Mouse (Mus musculus): Measurements from ENCODE around the gene Brwd1. TPM values are rescaled to one million over a fixed set of nuclear protein-coding genes. Genes with fewer than 3 reads are reported as not detected.
"Not testable (repeated sequence)": the region's sequence is repeated elsewhere in the genome, so short reads cannot be mapped to it uniquely, and the experiment has no call there.

Gene Brwd1
- polyA plus RNA-seq, 1 experiment from 2014 or later: 76.2 TPM

DNA sequence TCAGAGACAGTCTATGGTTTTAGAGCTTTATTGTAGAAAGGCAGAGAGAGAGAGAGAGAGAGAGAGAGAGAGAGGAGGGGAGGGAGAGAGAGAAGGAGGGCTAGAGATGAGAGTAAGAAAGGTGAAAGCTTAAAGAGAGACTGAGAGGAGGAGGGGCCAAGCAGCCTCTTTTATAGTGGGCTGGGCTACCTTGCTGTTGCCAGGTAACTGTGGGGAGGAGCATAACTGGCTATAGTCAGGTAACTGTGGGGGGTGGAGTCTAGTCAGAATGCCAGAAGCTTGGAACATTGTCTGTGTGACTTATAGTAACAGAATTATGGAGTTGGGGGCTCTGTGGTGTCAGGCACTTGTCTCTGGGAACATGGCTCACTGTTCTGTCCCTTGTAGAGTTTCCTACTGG lies 15.5 kb upstream of the Brwd1 start:
- not testable (repeated sequence) for H3K36me3 ChIP-seq; H3K4me3 ChIP-seq (replicated peaks); H3K9me3 ChIP-seq; H3K9ac ChIP-seq; ATAC-seq (ENCODE audit: insufficient read depth, low FRiP score, low read depth); H3K4me2 ChIP-seq; H3K4me1 ChIP-seq; H3K27me3 ChIP-seq (replicated peaks); H3K27ac ChIP-seq

- H3K4me1 ChIP-seq: no peaks in the 10 kb centered on the region
- no peaks in the 10 kb centered on the region for H3K36me3 ChIP-seq
- H3K27ac ChIP-seq: no peak overlapping the region
- no peaks in the 10 kb centered on the region for H3K27me3 ChIP-seq (replicated peaks)
- no peak for ATAC-seq (ENCODE audit: insufficient read depth, low FRiP score, low read depth)
- 79% methylated on average over 5 of the region's 5 CpGs for WGBS
- H3K9me3 ChIP-seq: no peaks in the 10 kb centered on the region
- no peak overlapping the region for H3K9ac ChIP-seq
- H3K4me3 ChIP-seq (replicated peaks): no peak overlapping the region
- no peak overlapping the region for H3K4me2 ChIP-seq
Observed at GRCm38 (mm10) chr16:96095966-96096365, 13.6 kb upstream of the Brwd1 start.

GRCm38 (mm10) chr16:96091515-96092504 lies 9.5 kb upstream of the Brwd1 start:
- Histone ChIP-seq H3K27me3 (replicated peaks) (no peaks in the 10 kb centered on the region), H3K4me1 (0 out of 2 replicates have a peak, but pooled peaks cover 3% of the 10 kb centered on the region), H3K9ac (no peak overlapping the region), H3K27ac (no peak overlapping the region), H3K9me3 (no peaks in the 10 kb centered on the region), H3K4me3 (replicated peaks) (no peak overlapping the region), H3K4me2 (no peak overlapping the region), H3K36me3 (no peaks in the 10 kb centered on the region)
- 49% methylated on average over 9 of the region's 9 CpGs for WGBS
- no peak for ATAC-seq (ENCODE audit: insufficient read depth, low FRiP score, low read depth)

GRCm38 (mm10) chr16:96088120-96088519 lies 5.8 kb upstream of the Brwd1 start:
- WGBS: 69% methylated on average over 5 of the region's 5 CpGs
- Histone ChIP-seq H3K4me2 (no peak overlapping the region), H3K27ac (no peak overlapping the region), H3K4me3 (replicated peaks) (no peak overlapping the region), H3K36me3 (no peaks in the 10 kb centered on the region), H3K27me3 (replicated peaks) (no peaks in the 10 kb centered on the region), H3K4me1 (0 out of 2 replicates have a peak, but pooled peaks cover 4% of the 10 kb centered on the region), H3K9ac (no peak overlapping the region), H3K9me3 (no peaks in the 10 kb centered on the region)
- ATAC-seq (ENCODE audit: insufficient read depth, low FRiP score, low read depth): no peak

- Histone ChIP-seq H3K9me3 (no peaks in the 10 kb centered on the region), H3K9ac (no peak overlapping the region), H3K27ac (no peak overlapping the region), H3K4me2 (no peak overlapping the region), H3K4me3 (replicated peaks) (no peak overlapping the region), H3K36me3 (no peaks in the 10 kb centered on the region), H3K27me3 (replicated peaks) (no peaks in the 10 kb centered on the region), H3K4me1 (0 out of 2 replicates have a peak, but pooled peaks cover 5% of the 10 kb centered on the region)
- no peak for ATAC-seq (ENCODE audit: insufficient read depth, low FRiP score, low read depth)
- 73% methylated on average over 4 of the region's 4 CpGs for WGBS
Observed at GRCm38 (mm10) chr16:96087436-96087835, 5.1 kb upstream of the Brwd1 start.

DNA sequence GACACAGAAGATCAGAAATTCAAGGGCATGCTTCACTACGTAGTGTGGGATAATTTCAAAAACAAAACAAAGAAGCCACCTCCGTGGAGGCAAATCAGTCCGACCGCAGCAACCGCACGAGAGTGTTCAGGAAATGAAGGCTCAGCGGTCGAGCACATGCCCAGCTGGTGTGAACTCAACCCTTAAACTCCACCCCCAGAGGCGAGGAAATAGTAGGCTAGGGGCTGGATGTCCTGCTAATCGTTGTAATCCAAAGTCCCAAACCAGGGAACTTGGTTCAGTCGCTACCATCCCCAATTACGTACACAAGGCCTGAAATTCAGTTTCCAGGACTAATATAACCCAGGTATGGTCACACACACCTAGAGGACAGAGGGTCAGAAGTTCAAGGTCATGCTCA lies 4.7 kb upstream of the Brwd1 start:
- 64% methylated on average over 12 of the region's 12 CpGs for WGBS

DNA sequence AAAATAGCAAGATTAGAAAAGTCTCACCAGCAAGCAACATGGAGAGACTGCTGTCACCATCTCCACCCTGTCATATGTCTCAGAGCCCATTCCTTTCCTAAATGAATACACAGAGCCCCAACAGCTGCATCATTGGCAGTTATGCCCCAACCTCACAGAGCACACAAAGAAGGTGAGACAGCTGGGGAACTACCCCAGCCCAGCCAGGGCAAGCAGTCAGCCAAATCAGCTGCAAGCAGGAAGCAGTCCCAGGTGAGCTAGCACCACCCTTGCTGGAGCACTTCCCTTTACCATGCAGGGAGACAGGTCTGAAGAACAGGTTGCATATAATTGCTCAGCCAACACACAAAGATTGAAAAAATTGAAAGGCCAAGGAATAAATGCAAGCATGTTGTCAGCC lies 3.3 kb upstream of the Brwd1 start:
- Histone ChIP-seq H3K4me1 (peaks cover 11% of the 10 kb centered on the region; the same call in 1 of the 2 replicates), H3K27ac (no peak overlapping the region), H3K9me3 (no peaks in the 10 kb centered on the region), H3K4me2 (no peak overlapping the region), H3K4me3 (replicated peaks) (no peak overlapping the region), H3K27me3 (replicated peaks) (no peaks in the 10 kb centered on the region), H3K36me3 (no peaks in the 10 kb centered on the region), H3K9ac (no peak overlapping the region)
- ATAC-seq (ENCODE audit: insufficient read depth, low FRiP score, low read depth): no peak

More for the DNA sequence above, 4.7 kb upstream of the Brwd1 start:
- Histone ChIP-seq H3K9me3 (no peaks in the 10 kb centered on the region), H3K36me3 (no peaks in the 10 kb centered on the region), H3K27me3 (replicated peaks) (no peaks in the 10 kb centered on the region), H3K27ac (no peak overlapping the region), H3K4me1 (0 out of 2 replicates have a peak, but pooled peaks cover 5% of the 10 kb centered on the region), H3K4me2 (no peak overlapping the region), H3K9ac (no peak overlapping the region), H3K4me3 (replicated peaks) (no peak overlapping the region)
- no peak for ATAC-seq (ENCODE audit: insufficient read depth, low FRiP score, low read depth)

DNA sequence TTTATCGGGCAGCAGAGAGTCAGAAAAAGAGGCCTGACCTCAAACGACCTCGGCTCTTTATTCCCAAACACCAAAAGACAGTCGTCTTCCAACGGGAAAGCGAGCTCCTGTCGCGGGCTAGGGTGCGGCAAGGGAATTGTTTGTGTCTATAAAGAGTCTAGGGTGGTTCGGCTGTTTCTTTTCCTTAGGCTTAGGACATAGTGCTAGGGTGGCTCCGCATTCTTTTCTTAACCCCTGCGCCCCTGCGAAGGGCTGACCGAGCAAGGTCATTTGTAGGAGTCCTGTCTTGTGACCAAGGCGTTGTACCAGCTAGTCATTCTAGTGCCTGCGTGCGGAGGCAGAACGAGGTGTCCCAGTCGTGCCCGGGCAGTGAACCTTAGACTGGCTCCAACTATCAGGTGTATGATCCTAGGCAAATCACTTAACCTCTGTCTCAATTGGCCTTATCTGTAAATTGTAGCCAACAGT lies 887 bp upstream of the Brwd1 start:
- H3K4me2 ChIP-seq: peak overlapping the region; percentile 74
- ATAC-seq (ENCODE audit: insufficient read depth, low FRiP score, low read depth): peak; percentile 14
- H3K9ac ChIP-seq: peak overlapping the region; percentile 57
- no peaks in the 10 kb centered on the region for H3K9me3 ChIP-seq
- H3K36me3 ChIP-seq: peaks cover 16% of the 10 kb centered on the region
- peak overlapping the region; percentile 98 for H3K27ac ChIP-seq
- peak overlapping the region; percentile 87 for H3K4me3 ChIP-seq (replicated peaks)
- WGBS: 8% methylated on average over 20 of the region's 20 CpGs
- H3K27me3 ChIP-seq (replicated peaks): no peaks in the 10 kb centered on the region
- H3K4me1 ChIP-seq: peaks cover 15% of the 10 kb centered on the region; the same call in 1 of the 2 replicates

- peaks cover 15% of the 10 kb centered on the region; the same call in 1 of the 2 replicates for H3K4me1 ChIP-seq
- peak overlapping the region; percentile 99 for H3K9ac ChIP-seq
- no peaks in the 10 kb centered on the region for H3K27me3 ChIP-seq (replicated peaks)
- peak; percentile 3; the same call in 1 of the 2 replicates for ATAC-seq (ENCODE audit: insufficient read depth, low FRiP score, low read depth)
- peak overlapping the region; percentile 98 for H3K27ac ChIP-seq
- peak overlapping the region; percentile 87 for H3K4me3 ChIP-seq (replicated peaks)
- H3K4me2 ChIP-seq: peak overlapping the region; percentile 74
- H3K36me3 ChIP-seq: peaks cover 22% of the 10 kb centered on the region
- WGBS: under 1% methylated on average over 54 of the region's 68 CpGs
- no peaks in the 10 kb centered on the region for H3K9me3 ChIP-seq
Observed at GRCm38 (mm10) chr16:96081742-96082241, 534 bp downstream of the Brwd1 start.

DNA sequence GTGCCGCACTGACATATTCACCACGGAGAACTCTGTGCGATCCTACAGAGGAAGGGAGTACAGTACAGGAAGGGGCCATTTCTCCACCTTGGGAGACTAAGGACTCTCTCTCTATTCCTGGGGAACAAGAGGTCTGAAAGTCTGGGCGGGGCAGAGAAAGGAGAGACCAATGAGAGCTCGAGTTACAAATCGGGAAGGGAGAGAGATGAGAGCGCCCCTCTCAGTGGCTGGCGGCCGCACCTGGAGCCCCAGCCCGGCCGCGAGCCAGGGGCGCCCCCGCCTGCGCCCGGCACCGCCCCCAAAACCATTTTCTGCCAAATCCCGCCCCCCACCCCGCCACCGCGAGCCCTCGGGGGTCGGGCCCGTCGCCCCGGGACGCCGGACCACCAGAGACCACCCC lies 995 bp downstream of the Brwd1 start:
- no peaks in the 10 kb centered on the region for H3K9me3 ChIP-seq
- peak overlapping the region; percentile 98 for H3K27ac ChIP-seq
- ATAC-seq (ENCODE audit: insufficient read depth, low FRiP score, low read depth): peak; percentile 82
- peaks cover 22% of the 10 kb centered on the region for H3K36me3 ChIP-seq
- WGBS: under 1% methylated on average over 21 of the region's 28 CpGs
- H3K27me3 ChIP-seq (replicated peaks): no peaks in the 10 kb centered on the region
- peak overlapping the region; percentile 87 for H3K4me3 ChIP-seq (replicated peaks)
- H3K4me2 ChIP-seq: peak overlapping the region; percentile 74
- peaks cover 15% of the 10 kb centered on the region; the same call in 1 of the 2 replicates for H3K4me1 ChIP-seq
- H3K9ac ChIP-seq: peak overlapping the region; percentile 99

DNA sequence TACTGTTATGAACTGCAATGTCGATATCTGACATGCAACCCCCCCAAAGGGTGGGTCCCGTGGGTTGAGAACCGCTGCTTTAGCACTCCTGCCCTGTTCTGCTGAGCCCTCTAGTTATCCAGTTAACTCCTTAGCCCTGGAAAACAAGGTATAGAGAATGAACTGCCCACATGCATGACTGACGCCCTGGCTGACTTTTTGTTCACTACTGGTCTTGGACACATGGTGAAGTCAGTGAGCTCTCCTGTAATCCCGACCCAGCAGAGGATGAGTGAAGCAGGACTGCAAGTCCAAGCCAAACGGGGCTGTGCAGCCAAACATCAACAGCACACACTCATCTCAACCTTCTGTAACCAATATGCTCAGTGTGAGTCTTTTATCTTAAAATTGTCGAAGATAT lies 1.8 kb downstream of the Brwd1 start:
- H3K27me3 ChIP-seq (replicated peaks): no peaks in the 10 kb centered on the region
- peaks cover 22% of the 10 kb centered on the region for H3K36me3 ChIP-seq
- peaks cover 15% of the 10 kb centered on the region; the same call in 1 of the 2 replicates for H3K4me1 ChIP-seq
- 89% methylated on average over 7 of the region's 7 CpGs for WGBS
- H3K4me2 ChIP-seq: peak overlapping the region; percentile 74
- H3K4me3 ChIP-seq (replicated peaks): peak overlapping the region; percentile 87
- H3K9me3 ChIP-seq: no peaks in the 10 kb centered on the region
- no peak overlapping the region for H3K9ac ChIP-seq
- H3K27ac ChIP-seq: peak overlapping the region; percentile 98; the same call in 1 of the 2 replicates
- no peak for ATAC-seq (ENCODE audit: insufficient read depth, low FRiP score, low read depth)

DNA sequence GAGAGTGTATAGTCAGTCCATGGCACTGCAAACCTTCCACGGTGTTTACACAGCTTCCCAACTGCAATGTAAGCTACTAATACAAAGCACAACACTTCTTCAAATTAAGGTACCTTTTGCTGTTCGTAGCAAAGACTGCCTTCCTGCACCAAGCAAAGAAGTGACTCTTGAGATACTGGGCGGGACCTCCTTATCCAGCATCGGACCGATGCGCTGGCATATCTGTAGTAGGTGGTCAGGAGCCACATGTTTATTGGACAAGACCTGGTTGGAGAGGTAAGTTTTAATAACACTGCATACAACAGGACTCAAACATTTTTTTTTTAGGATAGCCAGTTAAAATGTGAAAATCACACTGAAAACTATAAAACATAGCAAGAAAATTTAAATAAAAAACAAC lies 14.0 kb downstream of the Brwd1 start:
- Histone ChIP-seq H3K27ac (no peak overlapping the region), H3K4me2 (no peak overlapping the region), H3K4me3 (replicated peaks) (no peak overlapping the region), H3K27me3 (replicated peaks) (no peaks in the 10 kb centered on the region), H3K9me3 (no peaks in the 10 kb centered on the region), H3K4me1 (no peaks in the 10 kb centered on the region), H3K36me3 (peaks cover 36% of the 10 kb centered on the region), H3K9ac (no peak overlapping the region)
- ATAC-seq (ENCODE audit: insufficient read depth, low FRiP score, low read depth): no peak
- 92% methylated on average over 6 of the region's 6 CpGs for WGBS
